Mouse (Mus musculus) neural tube, embryonic 14.5 days (tissue): ENCODE measurements around the gene Rara. TPM values are rescaled to one million over a fixed set of nuclear protein-coding genes. Genes with fewer than 3 reads are reported as not detected.

Source experiments
- ATAC-seq: fragments of 200-750 bp; cut with Nextera tagmentation; 2 replicates; pipeline ENCODE4 v1.8.0; 2017; ENCODE audit warnings: low read depth, mild to moderate bottlenecking, moderate TSS enrichment, moderate library complexity
- H3K27ac ChIP-seq: fragments of 300-500 bp; sonication (generic); 2 replicates; pipeline ENCODE4 v1.5.1; 2014; ENCODE audit warnings: low read depth, mild to moderate bottlenecking, control low read depth, low read length, moderate library complexity, mixed read lengths
- H3K27me3 ChIP-seq: fragments of 300-500 bp; sonication (generic); 2 replicates; pipeline ENCODE4 v1.6.1; 2014; ENCODE audit warnings: low read length; ENCODE audit not compliant: control insufficient read depth, insufficient read depth
- H3K36me3 ChIP-seq: fragments of 300-500 bp; sonication (generic); 2 replicates; pipeline ENCODE4 v1.6.1; 2014; ENCODE audit warnings: low read length, mixed read lengths; ENCODE audit not compliant: control insufficient read depth, insufficient read depth
- H3K4me1 ChIP-seq: fragments of 300-500 bp; sonication (generic); 2 replicates; pipeline ENCODE4 v1.6.1; 2014; ENCODE audit warnings: low read length; ENCODE audit not compliant: control insufficient read depth, insufficient read depth
- H3K4me2 ChIP-seq: fragments of 300-500 bp; sonication (generic); 2 replicates; pipeline ENCODE4 v1.6.1; 2014; ENCODE audit warnings: mild to moderate bottlenecking, low read depth, low read length, control low read depth
- H3K4me3 ChIP-seq: fragments of 300-500 bp; sonication (generic); 2 replicates; pipeline ENCODE4 v1.5.1; 2014; ENCODE audit warnings: low read depth, low read length, control low read depth, mixed read lengths
- H3K9ac ChIP-seq: fragments of 300-500 bp; sonication (generic); replicated peaks from 2 replicates; pipeline ENCODE4 v1.6.1; 2014; ENCODE audit warnings: low read depth, mild to moderate bottlenecking, control low read depth, low read length, mixed read lengths
- H3K9me3 ChIP-seq: fragments of 300-500 bp; sonication (generic); 2 replicates; pipeline ENCODE4 v1.6.1; 2016; ENCODE audit warnings: low read length; ENCODE audit not compliant: control insufficient read depth
- WGBS: fragments of 180-500 bp; shearing (Covaris S2); extraction: QIAGEN DNeasy Blood & Tissue Kit; methylation state at CpG from one replicate; pipeline ENCODE4 v1.1.7; 2014; 5-methylcytosine and 5-hydroxymethylcytosine counted together
- polyA plus RNA-seq: library from polyadenylated mRNA; unstranded; fragments of >200 nt; fragmentation: Nextera tagmentation; extraction: Ambion mirVana; gene quantifications from 2 replicates; pipeline ENCODE4 v1.2.1, GENCODE M21; 2014

The Rara gene
- polyA plus RNA-seq, 1 experiment from 2014 or later: 22.3 TPM

GRCm38 (mm10) chr11:98961051-98961592 lies 33.5 kb downstream of the Rara start:
- ATAC-seq: no peak
- Histone ChIP-seq H3K4me2 (peak overlapping the region; percentile 99), H3K27ac (peak overlapping the region; percentile 84), H3K4me1 (peaks cover 52% of the 10 kb centered on the region), H3K9ac (peak overlapping the region; percentile 71), H3K27me3 (no peaks in the 10 kb centered on the region), H3K4me3 (peak overlapping the region; percentile 72), H3K36me3 (no peaks in the 10 kb centered on the region), H3K9me3 (no peaks in the 10 kb centered on the region)
- WGBS: 2% methylated on average over 18 of the region's 18 CpGs

- no peak for ATAC-seq
- Histone ChIP-seq H3K9me3 (no peaks in the 10 kb centered on the region), H3K36me3 (no peaks in the 10 kb centered on the region), H3K4me1 (peaks cover 58% of the 10 kb centered on the region), H3K4me3 (peak overlapping the region; percentile 72), H3K4me2 (peak overlapping the region; percentile 99), H3K27ac (peak overlapping the region; percentile 84), H3K9ac (peak overlapping the region; percentile 71), H3K27me3 (no peaks in the 10 kb centered on the region)
- WGBS: 4% methylated on average over 8 of the region's 8 CpGs
Measured at GRCm38 (mm10) chr11:98961766-98962165, 34.1 kb downstream of the Rara start.

DNA sequence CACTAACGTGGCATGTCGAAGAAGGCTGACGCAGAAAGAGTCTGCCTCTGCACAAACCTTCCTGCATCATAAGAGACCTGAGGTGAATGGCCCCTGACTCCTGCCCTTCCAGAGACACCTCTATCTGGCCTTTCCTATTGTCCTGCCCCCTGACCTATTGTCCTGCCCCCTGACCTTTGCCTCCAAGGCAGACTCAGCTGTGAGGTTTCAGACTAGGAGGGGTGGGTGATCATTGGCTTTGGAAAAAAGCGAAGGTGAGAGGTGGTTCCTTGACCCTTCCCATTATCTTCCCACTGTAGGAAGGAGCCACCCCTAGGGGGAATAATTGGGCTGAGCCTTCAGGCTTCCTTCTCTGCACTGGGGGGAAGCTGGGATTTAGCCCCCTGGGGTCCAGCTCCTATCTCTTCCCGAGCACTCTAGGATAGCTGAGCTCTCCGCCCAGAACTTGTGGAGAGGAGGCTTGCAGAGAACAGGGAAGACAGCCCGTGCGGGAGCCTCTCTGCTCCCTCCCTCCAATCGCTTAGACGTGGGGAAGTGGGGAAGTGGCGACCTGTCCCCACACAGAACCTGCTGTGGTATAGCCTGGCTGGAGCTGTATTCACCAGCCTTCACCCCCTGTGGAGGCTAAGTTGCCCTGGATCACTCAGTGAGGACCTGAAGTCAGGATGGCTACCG lies 34.9 kb downstream of the Rara start:
- Histone ChIP-seq H3K9me3 (no peaks in the 10 kb centered on the region), H3K9ac (peak overlapping the region; percentile 53; the same call in 1 of the 2 replicates), H3K27me3 (no peaks in the 10 kb centered on the region), H3K27ac (peak overlapping the region; percentile 84), H3K4me3 (peak overlapping the region; percentile 72), H3K4me1 (peaks cover 66% of the 10 kb centered on the region), H3K4me2 (peak overlapping the region; percentile 99), H3K36me3 (no peaks in the 10 kb centered on the region)
- ATAC-seq: no peak
- 6% methylated on average over 12 of the region's 12 CpGs for WGBS

DNA sequence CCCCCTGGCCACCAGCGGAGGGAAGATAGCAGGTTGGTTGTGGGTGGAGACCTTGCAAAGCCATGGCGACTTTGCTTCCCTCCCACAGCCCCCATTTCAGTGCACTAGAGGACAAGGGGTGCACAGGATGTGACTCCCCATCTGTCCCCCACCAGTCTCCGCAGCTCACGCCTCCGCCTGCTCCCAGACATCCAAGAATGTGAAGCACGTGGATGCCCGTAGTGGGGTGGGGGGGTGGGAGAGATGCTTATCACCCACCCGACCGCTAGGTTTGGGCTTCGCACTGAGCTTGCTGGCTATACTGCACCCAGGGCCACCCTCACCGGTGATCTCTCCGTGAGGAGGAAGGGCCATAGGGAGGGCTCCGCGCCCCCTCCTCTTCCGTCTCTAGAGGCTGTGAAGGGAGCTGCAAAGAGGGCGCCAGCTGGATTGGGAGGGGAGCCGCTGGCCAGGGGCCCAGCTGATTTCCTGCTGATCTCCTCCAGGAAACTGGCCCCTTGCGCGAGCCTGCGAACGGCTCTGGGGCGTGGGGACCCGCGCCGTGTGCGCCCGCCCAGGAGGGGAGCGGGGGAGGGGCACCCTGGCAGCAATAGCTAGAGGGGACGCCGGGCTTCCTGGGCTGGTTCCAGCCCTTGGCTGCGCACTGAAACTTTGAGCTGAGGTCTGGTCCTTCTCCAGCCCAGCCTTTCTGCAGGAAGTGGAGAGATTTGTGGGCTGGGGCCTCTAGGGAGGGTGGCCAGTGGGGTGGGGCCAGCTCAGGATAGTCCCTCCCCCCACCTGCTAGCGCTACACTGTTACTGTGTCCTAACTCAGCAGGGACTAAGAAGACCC lies 35.8 kb downstream of the Rara start:
- peak overlapping the region; percentile 99 for H3K4me2 ChIP-seq
- ATAC-seq: peak; percentile 55
- under 1% methylated on average over 32 of the region's 32 CpGs for WGBS
- H3K4me3 ChIP-seq: peak overlapping the region; percentile 72
- H3K4me1 ChIP-seq: peaks cover 75% of the 10 kb centered on the region
- H3K27me3 ChIP-seq: no peaks in the 10 kb centered on the region
- no peaks in the 10 kb centered on the region for H3K9me3 ChIP-seq
- no peaks in the 10 kb centered on the region for H3K36me3 ChIP-seq
- H3K9ac ChIP-seq: peak overlapping the region; percentile 53
- H3K27ac ChIP-seq: peak overlapping the region; percentile 84

DNA sequence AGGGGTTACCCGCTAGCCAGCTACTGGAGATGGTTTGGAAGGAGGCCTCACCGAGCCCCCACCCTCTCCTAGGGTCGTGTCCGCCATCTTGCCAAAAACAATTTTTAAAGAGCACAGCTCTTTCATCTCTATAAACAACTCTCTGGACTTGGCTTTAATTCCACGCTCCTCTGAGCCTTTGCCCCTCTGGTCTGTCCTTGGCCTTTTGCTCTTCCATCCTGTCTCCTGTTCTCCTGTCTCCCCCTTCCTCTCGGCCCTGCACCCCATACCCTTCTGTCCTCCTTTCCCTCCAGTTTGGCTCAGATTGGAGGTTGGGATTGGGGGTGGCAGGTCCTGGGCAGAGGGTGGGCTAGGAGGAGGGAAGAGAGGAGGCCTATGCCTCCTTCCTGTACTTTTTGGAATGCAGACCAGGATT lies 36.6 kb downstream of the Rara start:
- WGBS: 4% methylated on average over 6 of the region's 6 CpGs
- Histone ChIP-seq H3K4me1 (peaks cover 83% of the 10 kb centered on the region), H3K27me3 (no peaks in the 10 kb centered on the region), H3K27ac (peak overlapping the region; percentile 84), H3K4me3 (peak overlapping the region; percentile 72), H3K4me2 (peak overlapping the region; percentile 99), H3K9me3 (no peaks in the 10 kb centered on the region), H3K9ac (peak overlapping the region; percentile 53; the same call in 1 of the 2 replicates), H3K36me3 (no peaks in the 10 kb centered on the region)
- no peak for ATAC-seq

GRCm38 (mm10) chr11:98964616-98965415 lies 37.2 kb downstream of the Rara start:
- no peak for ATAC-seq
- Histone ChIP-seq H3K9ac (peak overlapping the region; percentile 53), H3K9me3 (no peaks in the 10 kb centered on the region), H3K36me3 (no peaks in the 10 kb centered on the region), H3K27ac (peak overlapping the region; percentile 84), H3K27me3 (no peaks in the 10 kb centered on the region), H3K4me1 (peaks cover 86% of the 10 kb centered on the region), H3K4me2 (peak overlapping the region; percentile 99), H3K4me3 (peak overlapping the region; percentile 72)
- WGBS: 7% methylated on average over 15 of the region's 15 CpGs

DNA sequence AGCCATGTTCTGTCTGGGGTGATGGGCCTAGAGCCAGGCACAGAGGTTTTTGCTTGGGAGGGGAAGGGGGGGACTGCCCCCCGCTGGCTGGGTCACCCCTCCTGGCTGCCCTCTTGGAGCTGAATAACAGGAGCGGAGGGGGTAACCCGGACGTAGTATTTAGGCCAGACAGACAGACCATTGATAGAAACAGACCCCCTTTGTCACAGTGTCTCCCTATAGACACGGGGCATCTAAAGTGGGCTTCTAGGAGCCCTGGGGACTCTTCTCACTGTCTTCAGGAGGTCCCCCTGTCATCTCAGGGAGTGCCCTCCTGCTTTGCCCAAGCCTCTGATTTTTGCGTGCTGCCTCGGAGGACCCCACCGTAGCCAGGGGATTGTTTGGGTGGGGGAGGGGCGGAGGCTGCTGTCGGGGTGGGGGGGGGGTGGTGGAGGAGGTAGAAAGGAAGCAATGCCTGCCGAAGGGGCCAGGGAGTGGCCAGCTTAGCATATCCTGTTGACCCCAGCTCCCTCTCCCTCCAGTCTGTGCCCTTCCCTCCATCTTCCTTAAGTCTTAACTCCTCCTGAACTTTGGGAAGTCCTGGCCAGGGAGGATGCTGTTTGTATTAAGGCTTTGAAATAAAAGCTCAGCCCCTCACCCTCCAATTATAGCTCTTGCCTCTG lies 37.9 kb downstream of the Rara start:
- peaks cover 90% of the 10 kb centered on the region for H3K4me1 ChIP-seq
- H3K4me3 ChIP-seq: peak overlapping the region; percentile 5; the same call in 1 of the 2 replicates
- H3K27me3 ChIP-seq: no peaks in the 10 kb centered on the region
- peak overlapping the region; percentile 99 for H3K4me2 ChIP-seq
- no peak for ATAC-seq
- H3K9ac ChIP-seq: peak overlapping the region; percentile 53
- H3K27ac ChIP-seq: peak overlapping the region; percentile 84
- 2% methylated on average over 11 of the region's 11 CpGs for WGBS
- no peaks in the 10 kb centered on the region for H3K36me3 ChIP-seq
- H3K9me3 ChIP-seq: no peaks in the 10 kb centered on the region

DNA sequence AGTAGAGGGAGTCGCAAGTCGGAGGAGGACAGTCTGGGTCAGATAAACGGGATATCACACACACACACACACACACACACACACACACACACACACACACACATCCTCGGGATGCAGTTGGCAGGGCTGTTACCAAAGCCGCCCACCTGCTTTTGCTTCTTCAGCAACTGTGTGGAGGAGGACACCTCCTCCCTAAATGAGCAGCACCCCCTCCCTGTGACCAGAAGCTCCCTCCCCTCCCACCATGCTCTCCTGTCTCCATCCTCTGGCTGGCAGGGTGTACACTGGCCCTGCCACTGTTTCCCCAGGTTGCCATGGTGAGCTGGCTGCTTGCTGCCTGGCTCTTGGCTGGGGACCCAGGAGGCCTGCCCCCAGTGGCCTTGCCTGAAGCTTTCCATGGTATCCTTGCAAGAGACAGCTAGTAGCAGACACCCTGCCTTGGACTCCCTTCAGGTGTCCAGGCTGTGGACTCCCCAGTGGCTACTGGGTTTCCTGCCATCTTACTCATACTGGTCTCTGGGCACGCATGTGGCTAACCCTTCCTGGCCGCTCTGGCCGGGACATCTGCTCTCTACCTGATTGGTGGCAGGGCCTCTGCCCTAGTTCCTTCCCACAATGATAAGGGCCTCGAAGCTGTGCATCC lies 39.0 kb downstream of the Rara start:
- peaks cover 99% of the 10 kb centered on the region for H3K4me1 ChIP-seq
- 0 out of 2 replicates have a peak, but pooled peaks have one; percentile 16 for ATAC-seq
- H3K27me3 ChIP-seq: no peaks in the 10 kb centered on the region
- 20% methylated on average over 6 of the region's 9 CpGs for WGBS
- H3K9me3 ChIP-seq: no peaks in the 10 kb centered on the region
- peaks cover 4% of the 10 kb centered on the region for H3K36me3 ChIP-seq
- no peak overlapping the region for H3K4me3 ChIP-seq
- peak overlapping the region; percentile 32; the same call in 1 of the 2 replicates for H3K9ac ChIP-seq
- H3K4me2 ChIP-seq: peak overlapping the region; percentile 99; the same call in 1 of the 2 replicates
- peak overlapping the region; percentile 84 for H3K27ac ChIP-seq
